ENCODE assay signal across 9 mouse cellular contexts in genomic region chr10:69253075-69253685, GRCm38 (mm10). TPM values are rescaled to one million over a fixed set of nuclear protein-coding genes. Genes with fewer than 3 reads are reported as not detected.
A peak's percentile ranks its signal among the peaks of the same experiment; 100 is the strongest.
DNase-seq lines count a peak whose midpoint lies in the region; ATAC-seq and TF ChIP-seq lines count a peak whose summit lies in the region.
"Had no signal": no experiment of that assay in that cellular context is flagged by ENCODE, and none has a peak within 500 bp of the region (broad histone marks: within the 10 kb centered on the region; RNA-seq: fewer than 3 reads in every experiment).

No protein-coding gene starts in this region.

- peak; percentile 82 for ATAC-seq in limb, embryonic 12.5 days (ENCODE audit: insufficient number of reproducible peaks, insufficient read depth, low FRiP score, low TSS enrichment, low read depth)
- no peak for ATAC-seq in erythroblast, adult 5-6 weeks (replicated peaks; ENCODE audit: low FRiP score, poor library complexity, severe bottlenecking)
- no peak for ATAC-seq in megakaryocyte-erythroid progenitor cell, adult 5-6 weeks (replicated peaks; ENCODE audit: low FRiP score, low TSS enrichment, poor library complexity, severe bottlenecking)

- no peak overlapping the region for H3K4me3 ChIP-seq in CH12.LX (replicated peaks in 1 of 3; ENCODE audit: low read depth in 2 of 3, low read length in 2 of 3, poor library complexity in 1 of 3)
- H3K4me3 ChIP-seq in limb, embryonic 12.5 days (replicated peaks), result no peak overlapping the region
- H3K4me3 ChIP-seq in testis, adult 2 months (ENCODE audit: control insufficient read depth, low read depth, low read length), result no peak overlapping the region
- H3K4me3 ChIP-seq: neural tube, embryonic 12.5 days had no signal

- H3K9me3 ChIP-seq in CH12.LX (replicated peaks; ENCODE audit: low read length), result no peaks in the 10 kb centered on the region
- H3K9me3 ChIP-seq in limb, embryonic 12.5 days, result no peaks in the 10 kb centered on the region
- H3K9me3 ChIP-seq: neural tube, embryonic 12.5 days had no signal

- no peak for TF ChIP-seq RAD21 in CH12.LX (IDR thresholded peaks at IDR 0.05; ENCODE audit: low read depth, low read length)

- no peaks in the 10 kb centered on the region for H3K27me3 ChIP-seq in CH12.LX (replicated peaks)
- H3K27me3 ChIP-seq in limb, embryonic 12.5 days, result no peaks in the 10 kb centered on the region
- no peaks in the 10 kb centered on the region for H3K27me3 ChIP-seq in testis, adult 2 months (ENCODE audit: control insufficient read depth, insufficient read depth, low read length)
- H3K27me3 ChIP-seq: neural tube, embryonic 12.5 days had no signal

- H3K4me2 ChIP-seq in CH12.LX (ENCODE audit: insufficient read depth, low read depth, poor library complexity, severe bottlenecking), result peak overlapping the region; percentile 79
- no peak overlapping the region for H3K4me2 ChIP-seq in limb, embryonic 12.5 days
- H3K4me2 ChIP-seq: neural tube, embryonic 12.5 days had no signal

- in situ Hi-C loops in CH12.LX (cut with MboI; ENCODE audit: low pct_ligation_motif_present, low pct_unique_long_range_greater_than_20kb, low sequenced_read_pairs), result no loop called here

- peak overlapping the region; percentile 25; the same call in 1 of the 2 replicates for H3K9ac ChIP-seq in CH12.LX (ENCODE audit: insufficient read depth, low read depth)
- no peak overlapping the region for H3K9ac ChIP-seq in limb, embryonic 12.5 days (replicated peaks)
- H3K9ac ChIP-seq: neural tube, embryonic 12.5 days had no signal

- TF ChIP-seq POLR2A in CH12.LX (IDR thresholded peaks at IDR 0.05; ENCODE audit: low read depth, low read length), result no peak
- TF ChIP-seq POLR2A in brain, embryonic 14.5 days (IDR thresholded peaks at IDR 0.05; ENCODE audit: borderline replicate concordance, extremely low read depth, insufficient read depth, insufficient read length, poor library complexity, severe bottlenecking), result no peak
- TF ChIP-seq POLR2A in testis, adult 2 months (IDR thresholded peaks at IDR 0.05; ENCODE audit: control insufficient read depth, low read depth, low read length), result no peak

- H3K79me2 ChIP-seq in CH12.LX (replicated peaks; ENCODE audit: control insufficient read depth, extremely low read depth, insufficient read depth, poor library complexity, severe bottlenecking), result peaks cover 5% of the 10 kb centered on the region

- peaks cover 0 to 4% of the 10 kb centered on the region in 2 experiments for H3K36me3 ChIP-seq in CH12.LX (replicated peaks in 1 of 2; ENCODE audit: control insufficient read depth in 1 of 2, insufficient read depth in 1 of 2, low read length in 1 of 2)
- peaks cover 34% of the 10 kb centered on the region for H3K36me3 ChIP-seq in limb, embryonic 12.5 days
- H3K36me3 ChIP-seq in testis, adult 2 months (ENCODE audit: control insufficient read depth, insufficient read depth, low read length), result no peaks in the 10 kb centered on the region

- no peak for TF ChIP-seq EP300 in CH12.LX (IDR thresholded peaks at IDR 0.05; ENCODE audit: low read length)

- H3K4me1 ChIP-seq in CH12.LX (ENCODE audit: control insufficient read depth in 1 of 2, insufficient read depth in 2 of 2), result peaks cover 36 to 73% of the 10 kb centered on the region in 2 experiments
- H3K4me1 ChIP-seq in limb, embryonic 12.5 days (replicated peaks), result peaks cover 35% of the 10 kb centered on the region
- peaks cover 18% of the 10 kb centered on the region for H3K4me1 ChIP-seq in testis, adult 2 months (ENCODE audit: control insufficient read depth, insufficient read depth, low read length)

- WGBS in limb, embryonic 12.5 days, result 17% methylated on average over 5 of the region's 5 CpGs

- no peak for DNase-seq in CH12.LX (ENCODE audit: extremely low read depth)
- peak; percentile 28 for DNase-seq in brain, embryonic 14.5 days (ENCODE audit: low read depth)
- peak; percentile 70 for DNase-seq in heart, postnatal 4 days
- DNase-seq in ovary, adult 18-20 months (ENCODE audit: low spot score), result no peak

- dilution Hi-C loops in CH12.LX (cut with MboI; ENCODE audit: extremely low pct_ligation_motif_present, extremely low pct_unique_long_range_greater_than_20kb, low sequenced_read_pairs), result no loop called here

- no peak for TF ChIP-seq CTCF in CH12.LX (conservative IDR thresholded peaks at IDR 0.05 in 1 of 2, IDR thresholded peaks at IDR 0.05 in 1 of 2; ENCODE audit: low read depth in 2 of 2, low read length in 2 of 2)
- no peak for TF ChIP-seq CTCF in brain, embryonic 14.5 days (IDR thresholded peaks at IDR 0.05; ENCODE audit: borderline replicate concordance, extremely low read depth, insufficient read depth, insufficient read length)
- TF ChIP-seq CTCF in testis, adult 2 months (IDR thresholded peaks at IDR 0.05; ENCODE audit: control insufficient read depth, insufficient read depth, insufficient replicate concordance, low read depth, low read length), result no peak

- H3K27ac ChIP-seq in CH12.LX (ENCODE audit: insufficient read depth, low read depth), result peak overlapping the region; percentile 85
- peak overlapping the region; percentile 86 for H3K27ac ChIP-seq in limb, embryonic 12.5 days
- H3K27ac ChIP-seq in testis, adult 2 months (ENCODE audit: control insufficient read depth, insufficient read depth, low read depth, low read length), result peak overlapping the region; percentile 26
- H3K27ac ChIP-seq: neural tube, embryonic 12.5 days had no signal

TF ChIP-seq in CH12.LX, 34 proteins besides CTCF, POLR2A, EP300 and RAD21:
- no peak for TF ChIP-seq GABPA (IDR thresholded peaks at IDR 0.05; ENCODE audit: insufficient replicate concordance, low read depth, low read length)
- no peak for TF ChIP-seq MAX (IDR thresholded peaks at IDR 0.05; ENCODE audit: low read length)
- no peak for TF ChIP-seq MYC (IDR thresholded peaks at IDR 0.05; ENCODE audit: low read depth, low read length)
- no peak for TF ChIP-seq JUN (IDR thresholded peaks at IDR 0.05; ENCODE audit: insufficient read depth, low read depth, low read length)
- TF ChIP-seq BHLHE40 (IDR thresholded peaks at IDR 0.05; ENCODE audit: low read depth, low read length), result no peak
- no peak for TF ChIP-seq HCFC1 (IDR thresholded peaks at IDR 0.05; ENCODE audit: low read depth, low read length)
- no peak for TF ChIP-seq KAT2A (IDR thresholded peaks at IDR 0.05; ENCODE audit: insufficient replicate concordance, low read length)
- no peak for TF ChIP-seq CHD2 (IDR thresholded peaks at IDR 0.05; ENCODE audit: low read length)
- TF ChIP-seq CHD1 (IDR thresholded peaks at IDR 0.05; ENCODE audit: low read depth, low read length), result no peak
- TF ChIP-seq NRF1 (IDR thresholded peaks at IDR 0.05; ENCODE audit: low read depth, low read length), result no peak
- no peak for TF ChIP-seq ZKSCAN1 (IDR thresholded peaks at IDR 0.05; ENCODE audit: borderline replicate concordance, low read depth, low read length)
- no peak for TF ChIP-seq ZC3H11A (IDR thresholded peaks at IDR 0.05; ENCODE audit: low read depth, low read length)
- no peak for TF ChIP-seq ELF1 (IDR thresholded peaks at IDR 0.05; ENCODE audit: low read depth, low read length)
- TF ChIP-seq MEF2A (IDR thresholded peaks at IDR 0.05; ENCODE audit: borderline replicate concordance, low read depth, low read length), result no peak
- TF ChIP-seq USF2 (conservative IDR thresholded peaks at IDR 0.05; ENCODE audit: low read depth, low read length), result no peak
- no peak for TF ChIP-seq UBTF (IDR thresholded peaks at IDR 0.05; ENCODE audit: low read depth, low read length)
- TF ChIP-seq IRF4 (IDR thresholded peaks at IDR 0.05; ENCODE audit: low read depth, low read length), result no peak
- TF ChIP-seq PAX5 (IDR thresholded peaks at IDR 0.05; ENCODE audit: low read length), result no peak
TF ChIP-seq in CH12.LX: peak in this region for 0.

RNA-seq across cellular contexts. Expression of gene A930033H14Rik, which starts 40.3 kb away (rescaled TPM):
- total RNA-seq in CH12.LX (2012; rRNA removed) (0.84 and 0.85 TPM in 2 replicates), CH12.LX (2014; rRNA removed) (0.13 and 0.15 TPM in 2 replicates)
- polyA plus RNA-seq in CH12.LX (2012; ENCODE audit: insufficient read length, low read depth), result 0.46 and 0.50 TPM in 2 replicates
- 1.6 and 1.9 TPM in 2 replicates for polyA plus RNA-seq in brain, embryonic 14.5 days (2012; rRNA removed)
- total RNA-seq in heart, postnatal 4 days (2021), result 1 to 10 TPM; 6.0 to 6.6 TPM
- polyA plus RNA-seq in limb, embryonic 12.5 days (2016; fragmentation: Nextera tagmentation; extraction: Ambion mirVana), result 2.7 and 2.9 TPM in 2 replicates
- polyA plus RNA-seq in testis, adult 2 months (2012; rRNA removed), result 1.4 and 1.5 TPM in 2 replicates
- total RNA-seq in erythroblast, adult 5-6 weeks (2015; ENCODE audit: low replicate concordance), result 0.21 TPM in 1 of 2 replicates, not detected in the other
- 0.26 and 0.56 TPM in 2 replicates for total RNA-seq in erythroblast, adult 5-6 weeks (2017; ENCODE audit: low replicate concordance)
- total RNA-seq in megakaryocyte-erythroid progenitor cell, adult 5-6 weeks (2014; fragmentation: Nextera tagmentation), result 0.46 TPM in 1 of 2 replicates, not detected in the other
- total RNA-seq in megakaryocyte-erythroid progenitor cell, adult 5-6 weeks (2017), result 0.08 and 0.42 TPM in 2 replicates

Comparison
In these comparisons a context has a peak if more than half of its experiments do, and no peak if none do; other contexts are left out.
1. DNase-seq: peak in brain, embryonic 14.5 days (single experiment) and heart, postnatal 4 days (single experiment); none in CH12.LX (single experiment) and ovary, adult 18-20 months (single experiment).
2. H3K27ac ChIP-seq: peak in every context shown above with its lines; median percentile 86 in limb, embryonic 12.5 days; 85 in CH12.LX; 26 in testis, adult 2 months.